Mouse (Mus musculus) E14TG2a.4 (cell line): Measurements from ENCODE around the gene Spast.
"Not testable (repeated sequence)": the region's sequence is repeated elsewhere in the genome, so short reads cannot be mapped to it uniquely, and the experiment has no call there.

ENCODE experiments used
- CTCF ChIP-seq: conservative IDR thresholded peaks from 2 replicates; pipeline ENCODE4 v1.5.1; 2014; ENCODE audit warnings: low read length
- NANOG ChIP-seq: IDR thresholded peaks from 2 replicates; pipeline ENCODE4 v1.6.1; 2014; ENCODE audit warnings: borderline replicate concordance, low read length, mixed read lengths
- POU5F1 ChIP-seq: IDR thresholded peaks from 2 replicates; pipeline ENCODE4 v1.6.1; 2014; ENCODE audit warnings: low read length, borderline replicate concordance

DNA sequence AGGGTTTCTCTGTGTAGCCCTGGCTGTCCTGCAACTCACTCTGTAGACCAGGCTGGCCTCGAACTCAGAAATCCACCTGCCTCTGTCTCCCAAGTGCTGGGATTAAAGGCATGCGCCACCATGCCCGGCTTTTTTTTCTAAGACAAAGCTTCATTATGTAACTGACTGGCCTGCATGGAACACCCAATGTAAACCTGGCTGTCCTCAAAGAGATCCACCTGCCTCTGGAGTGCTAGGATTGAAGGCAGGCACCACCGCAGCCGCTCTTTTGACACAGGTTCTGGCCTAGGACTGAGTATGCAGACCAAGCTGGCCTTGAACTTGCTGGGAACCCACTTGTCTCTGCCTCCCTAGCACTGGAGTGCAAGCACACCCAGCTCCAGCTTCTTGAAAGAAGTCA, 41.8 kb upstream of the Spast start:
- TF ChIP-seq CTCF, NANOG, POU5F1: not testable (repeated sequence)
